Mouse (Mus musculus) embryonic fibroblast, embryonic 13.5 days (primary cell): ENCODE results near the gene Atp12a. TPM values are rescaled to one million over a fixed set of nuclear protein-coding genes. Genes with fewer than 3 reads are reported as not detected.
A peak's percentile ranks its signal among the peaks of the same experiment; 100 is the strongest.

Experiments used
- H3K27ac ChIP-seq: 2 replicates; pipeline ENCODE4 v1.5.1; 2012; ENCODE audit warnings: low read length, control low read depth, inconsistent platforms; ENCODE audit not compliant: insufficient read depth
- H3K4me1 ChIP-seq: 2 replicates; pipeline ENCODE4 v1.6.1; 2011; ENCODE audit warnings: low read length; ENCODE audit not compliant: control insufficient read depth, insufficient read depth
- H3K4me3 ChIP-seq: 2 replicates; pipeline ENCODE4 v1.5.1; 2011; ENCODE audit warnings: mild to moderate bottlenecking, control low read depth, low read length; ENCODE audit not compliant: insufficient read depth
- CTCF ChIP-seq: IDR thresholded peaks from 2 replicates; pipeline ENCODE4 v1.5.1; 2011; ENCODE audit warnings: mild to moderate bottlenecking, control low read depth, low read length, moderate library complexity, borderline replicate concordance; ENCODE audit not compliant: insufficient read depth
- POLR2A ChIP-seq: IDR thresholded peaks from 2 replicates; pipeline ENCODE4 v1.6.1; 2011; ENCODE audit warnings: low read depth, mild to moderate bottlenecking, control low read depth, low read length, moderate library complexity
- polyA plus RNA-seq: library from polyadenylated mRNA; stranded (reverse); fragments of >200 nt; gene quantifications from 2 replicates; pipeline ENCODE4 v1.2.4, GENCODE M21; 2011; ENCODE audit warnings: low read depth; ENCODE audit not compliant: missing spikeins, insufficient read length

Atp12a gene
- polyA plus RNA-seq, 1 experiment, result not detected

- H3K4me1 ChIP-seq, result no peaks in the 10 kb centered on the region
- no peak overlapping the region for H3K4me3 ChIP-seq
- TF ChIP-seq POLR2A (no peak), CTCF (no peak)
- no peak overlapping the region for H3K27ac ChIP-seq
These were observed 16.2 kb upstream of the Atp12a start for GRCm38 (mm10) chr14:56348704-56349103.

- TF ChIP-seq CTCF (no peak), POLR2A (no peak)
- Histone ChIP-seq H3K4me3 (no peak overlapping the region), H3K27ac (no peak overlapping the region), H3K4me1 (no peaks in the 10 kb centered on the region)
These were observed 15.3 kb upstream of the Atp12a start for GRCm38 (mm10) chr14:56349541-56349940.

GRCm38 (mm10) chr14:56351959-56352660, 12.8 kb upstream of the Atp12a start:
- Histone ChIP-seq H3K27ac (no peak overlapping the region), H3K4me3 (no peak overlapping the region), H3K4me1 (no peaks in the 10 kb centered on the region)
- TF ChIP-seq CTCF (0 out of 2 replicates have a peak, but pooled peaks have one; percentile 26), POLR2A (no peak)

GRCm38 (mm10) chr14:56354803-56355202, 10.1 kb upstream of the Atp12a start:
- no peak overlapping the region for H3K4me3 ChIP-seq
- no peaks in the 10 kb centered on the region for H3K4me1 ChIP-seq
- H3K27ac ChIP-seq, result no peak overlapping the region
- no peak for TF ChIP-seq POLR2A
- TF ChIP-seq CTCF, result no peak

- TF ChIP-seq CTCF, result no peak
- H3K4me3 ChIP-seq, result no peak overlapping the region
- no peaks in the 10 kb centered on the region for H3K4me1 ChIP-seq
- no peak overlapping the region for H3K27ac ChIP-seq
These were observed 9.5 kb upstream of the Atp12a start for GRCm38 (mm10) chr14:56355396-56355795.

- TF ChIP-seq POLR2A, result no peak
- no peak for TF ChIP-seq CTCF
- no peaks in the 10 kb centered on the region for H3K4me1 ChIP-seq
These were observed 8.7 kb upstream of the Atp12a start for GRCm38 (mm10) chr14:56356196-56356595.

GRCm38 (mm10) chr14:56358422-56358821, 6.4 kb upstream of the Atp12a start:
- Histone ChIP-seq H3K4me1 (no peaks in the 10 kb centered on the region), H3K27ac (no peak overlapping the region), H3K4me3 (no peak overlapping the region)
- TF ChIP-seq POLR2A (no peak), CTCF (no peak)

More at GRCm38 (mm10) chr14:56356196-56356595, 8.7 kb upstream of the Atp12a start:
- no peak overlapping the region for H3K27ac ChIP-seq
- no peak overlapping the region for H3K4me3 ChIP-seq

GRCm38 (mm10) chr14:56359131-56359530, 5.7 kb upstream of the Atp12a start:
- H3K4me1 ChIP-seq, result no peaks in the 10 kb centered on the region
- TF ChIP-seq CTCF, result no peak
- H3K4me3 ChIP-seq, result no peak overlapping the region
- H3K27ac ChIP-seq, result no peak overlapping the region

GRCm38 (mm10) chr14:56365292-56365691, 424 bp downstream of the Atp12a start:
- H3K4me3 ChIP-seq, result no peak overlapping the region
- H3K4me1 ChIP-seq, result no peaks in the 10 kb centered on the region
- TF ChIP-seq POLR2A (no peak), CTCF (no peak)
- no peak overlapping the region for H3K27ac ChIP-seq

GRCm38 (mm10) chr14:56366712-56367111, 1.8 kb downstream of the Atp12a start:
- Histone ChIP-seq H3K27ac (no peak overlapping the region), H3K4me1 (no peaks in the 10 kb centered on the region), H3K4me3 (no peak overlapping the region)
- TF ChIP-seq POLR2A, result no peak
- no peak for TF ChIP-seq CTCF

GRCm38 (mm10) chr14:56368834-56369233, 4.0 kb downstream of the Atp12a start:
- TF ChIP-seq POLR2A, result no peak
- Histone ChIP-seq H3K4me3 (no peak overlapping the region), H3K4me1 (no peaks in the 10 kb centered on the region), H3K27ac (no peak overlapping the region)

- TF ChIP-seq CTCF (no peak), POLR2A (no peak)
These were observed 10.9 kb downstream of the Atp12a start for GRCm38 (mm10) chr14:56375731-56376130.

More at GRCm38 (mm10) chr14:56375731-56376130, 10.9 kb downstream of the Atp12a start:
- H3K4me1 ChIP-seq, result no peaks in the 10 kb centered on the region
- no peak overlapping the region for H3K27ac ChIP-seq
- no peak overlapping the region for H3K4me3 ChIP-seq
